Mouse (Mus musculus) c-Kit-positive CD71-positive TER-119-negative erythroid progenitor cells, embryonic 14.5 days (primary cell): Measurements from ENCODE around the gene Tgm2.

ENCODE experiments used
- DNase-seq: peaks from one replicate; pipeline ENCODE4 v3.0.0-alpha.2; 2013; ENCODE audit warnings: low read depth

The Tgm2 gene

DNA sequence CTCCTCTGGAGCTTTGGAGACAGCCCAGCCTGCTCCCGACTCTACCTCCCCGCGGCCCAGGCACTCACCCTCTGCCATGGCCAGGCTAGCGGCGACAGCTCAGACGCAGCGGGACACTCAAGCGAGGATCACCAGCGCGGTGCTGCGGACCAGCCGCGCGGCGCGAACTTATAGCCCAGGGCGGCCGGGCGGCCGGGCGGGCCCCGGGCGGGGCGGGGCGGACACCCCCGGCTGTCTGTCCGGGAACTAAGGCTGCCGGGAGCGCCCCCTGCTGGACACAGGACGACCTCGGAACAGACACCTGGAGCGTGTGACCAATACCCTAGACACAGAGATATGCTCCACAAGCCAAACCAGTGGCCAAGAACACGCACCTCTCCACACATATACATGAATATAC is at the start of gene Tgm2:
Tgm2 (minus strand) TSS at position 214 of the 400 bp plus-strand sequence.
- peak; percentile 91 for DNase-seq

DNA sequence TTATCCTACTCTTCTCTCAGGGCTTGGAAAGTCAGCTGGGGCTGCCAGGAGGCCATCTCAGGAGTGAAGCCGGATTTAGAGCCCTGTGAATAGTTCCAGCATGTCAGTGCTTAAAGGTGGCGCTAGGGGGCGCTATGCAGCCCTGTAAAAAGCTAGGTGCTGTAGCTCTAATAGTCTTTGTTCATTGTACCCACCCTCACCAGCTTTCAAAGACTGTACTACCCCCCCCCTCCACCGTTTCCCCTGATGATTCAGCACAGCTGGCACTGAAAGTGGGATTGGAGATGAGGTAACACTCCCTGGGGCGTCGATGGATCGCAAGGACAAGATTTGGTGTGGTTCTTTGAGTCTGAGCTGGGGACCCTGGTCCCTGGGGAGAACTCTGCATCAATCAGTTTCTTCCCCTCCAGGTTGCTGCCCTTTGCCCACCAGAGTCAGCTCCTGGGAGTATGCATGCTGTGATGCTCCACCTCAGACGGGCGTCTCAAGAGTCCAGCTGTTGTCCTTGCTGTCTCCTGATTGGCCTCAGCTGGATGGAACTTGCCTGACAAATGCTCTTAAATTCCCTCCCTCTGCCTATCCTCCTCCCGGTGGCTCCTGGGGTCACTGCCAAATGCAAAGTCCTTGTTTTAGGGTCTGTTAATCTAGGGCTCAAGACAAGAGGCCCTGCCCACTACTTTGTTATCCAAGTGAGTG is 48.9 kb upstream of the Tgm2 start:
- peak; percentile 51 for DNase-seq

DNA sequence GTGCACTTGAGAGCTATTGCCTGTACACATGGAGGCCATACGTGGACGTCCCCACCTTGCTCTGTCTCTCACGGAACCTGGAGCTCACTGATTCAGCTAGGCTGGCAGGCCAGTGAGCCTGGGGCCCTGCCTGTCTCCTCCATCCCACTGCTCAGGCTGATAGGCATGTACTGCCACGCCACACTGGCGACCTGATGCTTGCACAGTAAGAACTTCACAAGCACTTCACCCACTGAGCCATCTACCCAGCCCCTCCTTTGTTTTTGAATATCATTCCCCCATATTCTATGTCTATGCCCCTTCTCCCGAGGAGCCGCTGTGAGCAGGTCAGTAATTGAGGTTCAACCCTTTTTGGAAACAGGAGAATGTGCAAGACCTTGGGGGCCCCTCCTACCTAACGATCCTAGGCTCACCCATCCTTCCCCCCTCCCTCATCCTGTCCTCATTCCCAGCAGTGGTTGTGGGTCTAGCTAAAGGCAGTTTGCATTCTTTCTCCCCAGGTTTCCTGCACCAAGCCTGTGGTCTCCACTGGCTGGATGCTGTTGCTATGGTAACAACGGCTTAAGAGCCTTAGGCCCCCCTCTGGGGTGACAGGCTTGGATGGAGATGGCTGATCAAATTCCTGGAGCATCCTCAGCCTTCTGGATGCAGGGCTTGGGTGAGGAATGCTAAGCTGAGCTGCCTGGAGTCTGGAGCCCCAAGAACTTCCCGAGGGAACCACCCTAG is 47.5 kb upstream of the Tgm2 start:
- no peak for DNase-seq

DNA sequence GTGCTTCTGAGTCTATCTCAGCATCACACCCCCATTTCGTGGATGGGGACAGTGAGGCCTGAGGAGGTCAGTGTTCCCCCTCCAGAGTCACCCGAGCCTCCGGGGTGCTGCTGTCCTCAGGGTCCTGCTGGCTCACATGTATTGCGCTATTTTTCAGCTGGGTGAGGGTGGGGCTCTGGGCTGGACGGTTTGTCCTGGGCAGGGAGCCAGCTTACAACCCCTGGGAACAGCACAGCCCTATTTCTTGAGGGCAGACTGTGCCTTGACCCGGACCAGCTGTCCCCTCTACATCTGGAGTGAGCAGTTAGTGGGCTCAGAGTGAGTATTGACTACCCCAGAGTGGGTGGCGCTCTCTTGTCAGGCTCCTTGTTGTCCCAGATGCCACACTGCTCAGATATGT is 44.9 kb upstream of the Tgm2 start:
- DNase-seq, result no peak

DNA sequence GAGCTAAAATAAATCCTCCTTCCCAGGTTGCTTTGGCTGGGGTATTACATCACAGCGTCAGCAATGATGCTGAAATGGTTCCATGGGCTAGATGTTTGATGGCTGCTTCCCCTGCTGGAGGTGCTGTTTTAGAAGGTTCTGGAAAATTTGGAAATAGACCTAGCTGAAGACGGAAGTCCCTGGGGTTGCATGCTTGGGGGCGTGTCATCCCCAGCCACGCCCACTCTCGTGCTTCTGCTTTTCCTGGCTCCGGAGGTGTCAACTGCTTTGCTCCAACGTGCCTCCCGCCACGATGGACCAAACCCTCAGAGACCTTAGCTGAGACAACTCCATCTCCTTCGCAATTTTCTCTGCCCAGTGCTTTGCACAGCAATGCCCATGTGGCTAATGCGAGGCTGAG is 43.2 kb upstream of the Tgm2 start:
- DNase-seq, result no peak

DNA sequence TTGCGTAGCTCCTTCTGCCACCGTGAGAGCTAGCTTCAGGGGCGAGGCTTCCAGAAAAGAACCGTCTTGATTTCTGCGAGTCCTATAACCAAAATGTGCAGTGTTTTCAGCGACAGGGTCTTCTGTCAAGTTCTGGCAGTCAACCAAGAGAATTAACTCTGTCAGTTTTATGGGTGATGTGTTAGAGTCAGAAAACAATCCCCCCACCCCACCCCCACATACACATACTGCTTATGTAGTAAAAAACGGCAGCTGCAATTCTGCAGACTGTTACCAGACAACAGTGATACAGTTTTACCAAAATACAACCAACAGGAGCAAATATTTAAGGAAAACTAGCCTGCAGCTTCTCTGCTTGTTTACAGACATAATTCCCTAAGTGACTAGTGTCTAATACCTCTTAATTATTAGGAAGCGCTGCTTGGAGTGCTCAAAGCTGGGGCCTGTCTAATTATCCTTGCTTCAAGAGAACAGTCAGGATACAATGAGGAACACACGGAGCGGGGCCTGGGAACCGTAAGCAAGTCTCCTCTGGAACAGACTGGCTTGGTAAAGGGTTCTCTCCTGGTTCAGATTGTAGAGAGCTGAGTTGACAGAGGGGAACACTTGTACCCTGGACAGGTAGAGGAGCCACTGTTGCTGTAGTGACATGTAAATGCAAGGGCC is 40.1 kb upstream of the Tgm2 start:
- no peak for DNase-seq

DNA sequence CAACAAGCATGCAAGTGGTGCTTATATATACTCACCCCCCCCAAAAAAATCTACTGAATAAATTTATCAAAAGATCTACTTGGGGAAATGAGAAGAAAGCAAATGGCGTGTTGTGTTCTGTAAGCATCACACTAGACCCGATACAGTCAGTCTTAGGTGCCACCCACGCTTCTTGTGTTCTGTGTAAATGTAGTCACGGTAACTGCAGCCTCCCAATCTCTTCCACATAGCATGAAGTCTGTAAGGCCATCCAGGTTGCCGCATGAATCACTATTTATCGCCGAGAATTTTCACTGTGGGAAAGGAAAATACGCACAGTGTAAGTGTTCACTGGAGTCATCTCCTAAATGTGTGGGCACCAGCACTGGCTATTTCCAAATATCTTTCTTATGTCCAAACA is 37.0 kb upstream of the Tgm2 start:
- no peak for DNase-seq

DNA sequence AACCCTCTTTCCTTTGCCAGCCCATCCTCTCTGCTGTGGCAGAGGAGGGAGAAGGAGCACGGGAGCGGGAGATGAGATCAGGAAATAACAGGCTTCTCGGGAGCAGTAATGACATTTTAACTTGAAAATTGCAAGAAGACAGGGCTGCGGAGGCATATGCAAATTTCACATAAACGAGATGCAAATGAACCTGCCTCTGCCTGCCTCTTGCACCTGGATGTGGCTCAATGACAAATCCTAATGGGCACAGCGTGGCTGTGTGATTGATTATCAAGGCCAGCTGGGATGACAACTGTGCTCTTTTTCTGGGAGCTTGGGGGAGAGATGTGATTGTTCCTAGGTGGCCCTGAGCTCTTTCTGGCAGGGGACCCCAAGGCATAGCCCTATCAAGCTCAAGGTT is 35.7 kb upstream of the Tgm2 start:
- no peak for DNase-seq

DNA sequence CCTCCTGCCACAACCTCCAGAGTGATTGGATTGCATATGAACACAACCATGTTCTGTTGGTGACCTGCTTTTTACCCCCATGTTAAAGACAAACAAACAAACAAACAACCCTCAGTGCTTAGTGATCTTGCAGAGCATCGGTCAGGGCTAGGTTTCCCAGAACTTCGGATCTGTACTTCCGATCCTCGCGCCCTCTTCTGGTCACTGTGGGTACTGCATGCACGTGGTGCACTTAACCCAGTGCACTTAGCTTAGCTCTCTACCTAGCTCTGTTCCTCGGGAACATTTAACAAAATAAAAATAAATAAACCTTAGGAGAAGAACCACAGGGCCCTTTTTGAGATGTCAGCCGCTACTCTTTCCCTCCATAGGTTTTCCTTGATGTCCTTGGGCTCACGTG is 34.6 kb upstream of the Tgm2 start:
- peak; percentile 63 for DNase-seq

DNA sequence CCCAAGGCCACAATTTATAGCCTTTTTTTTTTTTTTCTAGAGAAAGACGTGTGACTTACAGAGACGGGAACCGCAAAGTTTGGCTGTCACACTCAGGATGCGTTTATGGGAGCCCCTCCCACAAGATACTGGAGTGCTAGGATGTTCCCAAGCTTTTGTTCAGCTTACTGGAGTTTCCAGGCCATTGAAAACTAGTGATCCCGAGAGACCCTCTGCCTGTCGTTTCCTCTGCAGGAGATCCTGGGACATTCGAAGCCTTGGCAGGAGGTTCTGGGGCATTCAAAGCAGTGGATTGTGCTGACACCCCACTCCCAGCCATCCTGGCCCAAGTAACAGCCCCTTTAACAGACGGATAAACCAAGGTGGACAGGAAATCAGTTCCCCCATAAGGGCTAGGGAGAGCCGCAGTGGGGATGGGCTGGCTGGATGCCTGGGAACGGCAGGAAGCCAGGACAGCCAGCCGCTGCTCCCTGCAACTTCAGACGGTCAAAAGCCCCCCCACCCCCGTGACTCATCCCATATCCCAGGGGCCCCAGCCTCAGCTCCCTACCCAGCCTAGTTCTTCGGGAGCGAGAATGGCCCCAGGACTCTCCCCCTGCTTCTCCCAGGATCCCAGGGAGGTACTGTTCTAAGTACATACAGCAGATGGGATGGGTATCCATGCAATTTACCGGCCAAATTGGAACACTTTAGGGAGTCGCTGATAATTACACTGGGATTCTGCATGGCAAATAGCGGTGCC is 33.3 kb upstream of the Tgm2 start:
- no peak for DNase-seq

DNA sequence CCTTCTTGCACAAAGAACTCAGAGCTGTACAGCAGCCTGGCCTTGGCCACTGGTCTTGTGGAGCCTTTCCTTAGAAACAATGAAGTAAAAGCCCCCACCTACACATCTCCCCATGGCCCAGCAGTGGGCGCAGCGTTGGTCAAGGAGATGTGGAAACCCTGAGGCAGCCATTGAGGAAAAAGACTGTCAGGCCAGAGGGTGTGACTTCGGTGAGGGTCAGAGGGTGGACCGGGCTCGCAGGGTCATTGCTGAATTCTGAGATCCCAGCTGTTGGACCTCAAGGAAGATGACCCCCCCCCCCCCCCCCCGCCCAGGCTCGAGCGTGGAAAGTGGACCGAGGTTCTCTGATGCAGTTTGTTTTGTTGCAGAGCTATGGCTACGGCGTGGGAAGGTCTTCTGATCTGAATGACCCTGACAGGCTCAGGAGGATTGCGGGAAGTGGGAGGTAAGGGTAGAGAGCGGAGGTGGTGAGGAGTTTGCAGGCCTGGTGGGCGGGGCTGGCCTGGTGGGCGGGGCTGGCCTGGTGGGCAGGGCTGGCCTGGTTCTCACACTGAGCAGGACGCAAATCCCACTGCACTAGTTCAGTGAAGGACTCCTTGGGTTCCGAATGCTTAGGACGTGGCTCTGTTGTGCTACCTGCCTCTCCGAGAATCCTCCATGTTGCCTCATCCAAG is 32.6 kb upstream of the Tgm2 start:
- peak; percentile 45 for DNase-seq

DNA sequence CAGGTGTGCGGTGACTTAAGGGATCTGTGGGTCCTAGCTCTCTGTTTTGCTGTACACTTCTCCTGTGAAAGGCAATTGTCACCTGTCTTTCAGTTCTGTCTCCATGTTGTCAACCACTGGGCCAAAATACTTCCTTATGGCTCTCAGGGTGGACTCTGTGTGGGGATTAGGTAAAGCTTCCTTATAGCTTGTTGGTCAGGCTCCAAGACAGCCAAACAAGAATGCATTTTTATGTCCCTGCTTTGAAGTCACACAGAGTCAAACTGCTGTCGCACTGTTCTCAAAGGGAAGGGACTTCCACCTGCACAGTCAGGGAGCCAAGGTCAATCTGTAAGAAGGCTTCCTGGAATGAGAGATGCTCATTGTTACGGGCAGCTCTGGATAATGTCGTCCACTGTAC is 31.9 kb upstream of the Tgm2 start:
- no peak for DNase-seq

DNA sequence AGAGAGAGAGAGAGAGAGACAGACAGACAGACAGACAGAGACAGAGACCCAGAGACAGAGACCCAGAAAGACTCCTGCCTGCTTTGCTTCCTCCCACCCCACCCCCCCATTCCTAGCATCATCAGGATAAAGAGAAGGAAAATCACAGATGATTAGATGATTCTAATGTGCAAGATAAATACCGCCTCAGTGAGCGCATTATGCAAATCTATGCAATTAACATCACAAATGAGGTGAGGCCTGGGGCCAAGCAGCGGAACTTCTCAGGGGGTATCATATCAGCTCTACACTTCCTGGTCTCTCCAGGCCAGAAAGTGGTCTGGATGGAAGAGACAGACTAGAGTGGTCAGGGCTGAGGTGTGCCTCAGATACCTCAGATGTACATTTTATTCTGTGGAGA is 31.3 kb upstream of the Tgm2 start:
- no peak for DNase-seq

DNA sequence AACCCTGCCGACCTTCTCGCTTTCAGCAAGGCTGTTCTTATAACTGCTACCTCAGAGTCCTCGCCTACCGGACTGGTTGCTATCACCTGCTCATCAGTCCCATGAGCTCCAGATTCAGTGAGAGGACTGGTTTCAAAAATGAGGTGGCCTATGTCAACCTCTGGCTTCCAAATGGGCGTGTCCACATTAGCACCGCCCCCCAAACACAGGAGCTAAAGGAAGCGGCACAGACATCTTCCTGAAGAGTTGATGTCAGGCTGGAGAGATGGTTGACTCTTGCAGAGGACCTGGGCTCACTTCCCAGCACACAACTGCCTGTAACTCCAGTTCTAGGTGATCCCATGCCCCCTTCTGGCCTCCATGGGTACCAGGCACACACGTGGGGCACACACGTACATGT is 30.5 kb upstream of the Tgm2 start:
- DNase-seq, result no peak

DNA sequence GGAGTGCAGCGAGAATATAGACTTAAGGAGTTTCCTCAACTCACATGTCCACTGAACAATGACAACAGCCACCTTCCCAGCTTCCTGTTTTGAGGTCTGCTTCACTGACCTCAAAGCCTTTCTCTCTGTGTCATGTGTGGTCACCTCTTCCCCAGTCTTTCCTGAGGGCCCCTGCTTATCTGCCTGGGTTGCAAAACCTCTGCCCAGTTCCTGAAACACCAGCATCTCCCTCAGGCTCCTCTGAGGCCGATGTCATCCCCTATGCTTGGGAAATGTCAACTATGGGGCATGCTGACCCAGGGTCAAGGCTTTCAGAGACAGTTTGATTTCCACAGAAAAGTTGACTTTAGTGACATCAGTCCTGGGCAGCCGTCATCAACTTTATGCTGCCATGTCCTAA is 29.2 kb upstream of the Tgm2 start:
- no peak for DNase-seq

DNA sequence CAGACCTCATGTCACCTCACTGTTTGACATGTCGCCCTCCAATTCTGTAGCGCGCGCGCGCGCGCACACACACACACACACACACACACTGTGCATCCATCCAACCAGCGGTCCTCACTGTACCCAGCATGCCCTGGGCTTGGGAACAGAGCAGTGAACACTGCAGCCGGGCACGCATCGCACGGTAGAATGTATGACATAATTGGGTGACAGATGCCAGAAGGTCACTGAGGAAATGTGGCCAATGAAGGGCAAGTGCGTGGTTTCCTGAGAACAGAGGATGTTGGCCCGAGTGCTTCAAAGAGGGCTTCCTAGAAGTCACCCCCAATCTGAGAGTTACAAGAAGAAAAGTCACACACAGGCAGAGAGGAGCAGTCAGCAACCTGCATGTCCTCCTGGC is 28.7 kb upstream of the Tgm2 start:
- DNase-seq, result no peak

DNA sequence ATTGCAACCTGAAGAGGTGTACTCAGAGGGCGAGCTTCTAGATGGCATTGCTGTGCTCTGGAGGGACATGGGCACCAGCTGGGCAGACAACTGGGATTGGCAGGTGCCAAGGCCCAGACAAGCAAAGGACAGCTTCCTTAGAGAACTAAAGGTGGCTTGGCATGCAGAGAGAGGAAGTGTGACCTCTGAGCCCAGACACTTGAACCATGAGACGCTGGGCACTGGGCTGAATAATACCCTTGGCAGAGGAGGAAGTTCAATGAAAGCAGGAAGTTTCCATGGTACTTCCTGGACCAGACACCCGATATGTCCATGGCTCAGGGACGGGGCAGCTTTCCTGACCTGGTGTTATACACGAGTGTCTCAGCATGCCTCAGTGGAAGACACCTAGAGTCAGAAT is 28.2 kb upstream of the Tgm2 start:
- no peak for DNase-seq

DNA sequence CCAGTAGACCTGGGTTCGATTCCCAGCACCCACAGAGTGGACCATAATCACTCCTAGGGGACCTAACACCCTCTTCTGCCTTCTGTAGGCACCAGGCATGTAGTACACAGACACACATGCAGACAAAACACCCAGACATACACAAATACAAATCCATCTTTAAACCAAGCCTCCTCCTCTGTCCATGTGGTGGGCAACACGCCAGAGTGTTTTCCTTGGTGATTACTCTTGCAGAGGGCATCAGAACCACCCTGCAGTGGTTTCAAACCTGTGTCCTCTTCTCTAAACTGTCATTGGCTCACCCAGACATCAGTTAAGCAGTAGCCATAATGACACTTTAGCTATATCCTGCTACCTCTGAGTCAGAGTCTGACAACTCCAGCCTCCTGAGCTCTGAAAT is 24.2 kb upstream of the Tgm2 start:
- no peak for DNase-seq

DNA sequence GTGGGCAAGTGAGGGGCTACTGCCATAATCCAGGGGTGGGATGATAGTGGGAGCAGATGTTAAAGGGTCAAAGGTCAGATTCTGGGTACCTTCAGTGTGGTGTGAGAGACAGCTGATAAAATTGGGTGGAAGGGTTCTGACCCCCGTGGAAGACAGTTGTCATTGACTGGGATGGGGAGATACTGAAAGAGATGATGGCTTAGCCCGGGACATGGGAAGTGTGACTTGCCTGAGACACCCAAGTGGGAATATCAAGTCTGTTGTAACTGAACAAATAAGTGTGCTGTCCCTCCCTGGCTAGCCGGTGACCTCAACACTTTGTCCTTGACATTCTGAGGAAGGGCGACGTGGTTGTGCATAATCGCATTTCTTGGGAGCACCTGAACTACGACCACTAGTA is 23.5 kb upstream of the Tgm2 start:
- DNase-seq, result no peak

DNA sequence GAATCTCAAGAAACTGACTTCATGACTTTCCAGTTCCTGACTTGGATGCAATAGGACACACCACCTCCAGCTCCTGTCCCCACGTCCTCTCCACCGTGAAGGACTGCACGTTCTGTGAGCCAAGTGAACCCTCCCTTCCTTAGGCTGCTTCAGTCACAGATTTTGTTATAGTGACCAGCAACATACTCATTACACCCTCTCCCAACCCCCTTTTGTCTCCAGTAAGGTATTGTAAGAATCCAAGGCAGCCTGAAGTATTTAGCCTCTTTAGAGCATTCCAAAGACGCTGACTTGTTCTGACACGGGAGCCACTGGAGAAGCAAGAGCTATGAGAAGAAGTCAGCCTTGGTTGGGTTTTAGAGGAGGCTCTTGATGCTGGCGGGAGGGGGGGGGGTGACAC is 23.1 kb upstream of the Tgm2 start:
- no peak for DNase-seq

DNA sequence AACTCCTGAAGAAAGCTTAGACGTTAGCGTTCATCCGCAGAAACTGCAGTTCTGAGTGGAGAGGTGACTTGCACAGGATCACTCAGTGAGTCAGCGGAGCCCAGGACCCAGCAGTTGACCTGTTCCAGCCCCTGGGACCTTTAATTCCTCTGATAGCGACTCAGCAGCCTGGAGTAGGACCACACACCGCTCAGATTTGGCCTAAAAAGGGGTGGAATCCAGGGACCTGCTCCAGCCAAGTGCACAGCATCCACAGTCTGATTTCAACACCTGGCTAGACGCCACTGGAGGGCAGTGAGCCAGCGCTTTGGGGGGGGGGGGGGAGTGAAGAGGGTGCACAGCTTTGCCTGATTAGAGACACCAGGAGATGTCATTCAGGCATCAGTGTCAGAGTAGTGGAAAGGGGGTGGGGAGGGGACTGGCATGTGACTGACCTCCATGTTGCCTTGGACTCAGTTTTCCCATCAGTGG is 22.5 kb upstream of the Tgm2 start:
- DNase-seq, result no peak
